Mouse (Mus musculus) embryonic fibroblast, embryonic 13.5 days (primary cell): Measurements from ENCODE around the gene Atg4d. TPM values are rescaled to one million over a fixed set of nuclear protein-coding genes. Genes with fewer than 3 reads are reported as not detected.

Experiments used
- H3K27ac ChIP-seq: 2 replicates; pipeline ENCODE4 v1.5.1; 2012; ENCODE audit warnings: low read length, control low read depth, inconsistent platforms; ENCODE audit not compliant: insufficient read depth
- H3K4me1 ChIP-seq: 2 replicates; pipeline ENCODE4 v1.6.1; 2011; ENCODE audit warnings: low read length; ENCODE audit not compliant: control insufficient read depth, insufficient read depth
- H3K4me3 ChIP-seq: 2 replicates; pipeline ENCODE4 v1.5.1; 2011; ENCODE audit warnings: mild to moderate bottlenecking, control low read depth, low read length; ENCODE audit not compliant: insufficient read depth
- CTCF ChIP-seq: IDR thresholded peaks from 2 replicates; pipeline ENCODE4 v1.5.1; 2011; ENCODE audit warnings: mild to moderate bottlenecking, control low read depth, low read length, moderate library complexity, borderline replicate concordance; ENCODE audit not compliant: insufficient read depth
- POLR2A ChIP-seq: IDR thresholded peaks from 2 replicates; pipeline ENCODE4 v1.6.1; 2011; ENCODE audit warnings: low read depth, mild to moderate bottlenecking, control low read depth, low read length, moderate library complexity
- polyA plus RNA-seq: library from polyadenylated mRNA; stranded (reverse); fragments of >200 nt; gene quantifications from 2 replicates; pipeline ENCODE4 v1.2.4, GENCODE M21; 2011; ENCODE audit warnings: low read depth; ENCODE audit not compliant: missing spikeins, insufficient read length

The Atg4d gene
- polyA plus RNA-seq, 1 experiment: 8.2 TPM

GRCm38 (mm10) chr9:21238733-21239464 lies 26.2 kb upstream of the Atg4d start, which contains the start of gene Keap1:
Gene Keap1 (minus strand): TSS chr9:21239361.
- H3K4me3 ChIP-seq: peak within 1 kb of the TSS; percentile 80
- peak within 1 kb of the TSS; percentile 54 for H3K27ac ChIP-seq
- no peaks in the 10 kb centered on the region for H3K4me1 ChIP-seq
- peak; percentile 54 for TF ChIP-seq POLR2A
- TF ChIP-seq CTCF: no peak

GRCm38 (mm10) chr9:21239465-21239848 lies 25.6 kb upstream of the Atg4d start:
- Histone ChIP-seq H3K4me1 (no peaks in the 10 kb centered on the region), H3K27ac (no peak overlapping the region), H3K4me3 (peak overlapping the region; percentile 80)
- TF ChIP-seq POLR2A: no peak
- TF ChIP-seq CTCF: no peak

- Histone ChIP-seq H3K27ac (no peak overlapping the region), H3K4me1 (no peaks in the 10 kb centered on the region), H3K4me3 (no peak overlapping the region)
- TF ChIP-seq POLR2A: no peak
- peak; percentile 75; the same call in 1 of the 2 replicates for TF ChIP-seq CTCF
Observed at GRCm38 (mm10) chr9:21241343-21241742, 23.8 kb upstream of the Atg4d start.

- H3K27ac ChIP-seq: no peak overlapping the region
- TF ChIP-seq CTCF: no peak
- no peak for TF ChIP-seq POLR2A
- H3K4me1 ChIP-seq: no peaks in the 10 kb centered on the region
Observed at GRCm38 (mm10) chr9:21243826-21244427, 21.2 kb upstream of the Atg4d start.

GRCm38 (mm10) chr9:21244428-21245112 lies 20.5 kb upstream of the Atg4d start:
- no peaks in the 10 kb centered on the region for H3K4me1 ChIP-seq
- H3K27ac ChIP-seq: no peak overlapping the region
- H3K4me3 ChIP-seq: peak overlapping the region; percentile 5; the same call in 1 of the 2 replicates
- TF ChIP-seq CTCF (no peak), POLR2A (no peak)

More at GRCm38 (mm10) chr9:21243826-21244427, 21.2 kb upstream of the Atg4d start:
- 0 out of 2 replicates have a peak overlapping the region, but pooled peaks have one; percentile 5 for H3K4me3 ChIP-seq

- H3K4me1 ChIP-seq: no peaks in the 10 kb centered on the region
- no peak for TF ChIP-seq CTCF
- TF ChIP-seq POLR2A: no peak
- H3K27ac ChIP-seq: no peak overlapping the region
- H3K4me3 ChIP-seq: 0 out of 2 replicates have a peak overlapping the region, but pooled peaks have one; percentile 5
Observed at GRCm38 (mm10) chr9:21245113-21245487, 20.0 kb upstream of the Atg4d start.

- no peak for TF ChIP-seq POLR2A
- TF ChIP-seq CTCF: no peak
Observed at GRCm38 (mm10) chr9:21246342-21246741, 18.8 kb upstream of the Atg4d start.

GRCm38 (mm10) chr9:21248326-21248725 lies 16.8 kb upstream of the Atg4d start, which contains the start of gene S1pr5:
Gene S1pr5 (minus strand): TSS chr9:21248443.
- H3K4me1 ChIP-seq: no peaks in the 10 kb centered on the region
- H3K27ac ChIP-seq: no peak within 1 kb of the TSS
- no peak within 1 kb of the TSS for H3K4me3 ChIP-seq
- TF ChIP-seq POLR2A (no peak), CTCF (no peak)

More at GRCm38 (mm10) chr9:21246342-21246741, 18.8 kb upstream of the Atg4d start:
- Histone ChIP-seq H3K27ac (no peak overlapping the region), H3K4me1 (no peaks in the 10 kb centered on the region), H3K4me3 (no peak overlapping the region)

GRCm38 (mm10) chr9:21249629-21250508 lies 15.2 kb upstream of the Atg4d start:
- Histone ChIP-seq H3K27ac (no peak overlapping the region), H3K4me3 (no peak overlapping the region), H3K4me1 (no peaks in the 10 kb centered on the region)
- TF ChIP-seq CTCF (no peak), POLR2A (no peak)
